Mouse (Mus musculus) heart, embryonic 16.5 days (tissue): ENCODE measurements around the gene Mbd3. TPM values are rescaled to one million over a fixed set of nuclear protein-coding genes. Genes with fewer than 3 reads are reported as not detected.

Experiments used
- ATAC-seq: fragments of 200-750 bp; cut with Nextera tagmentation; replicated peaks from 2 replicates; pipeline ENCODE4 v1.8.0; 2017; ENCODE audit warnings: moderate number of reproducible peaks; ENCODE audit not compliant: insufficient read depth, low FRiP score; ENCODE audit errors: extremely low read depth
- H3K27ac ChIP-seq: fragments of 300-500 bp; sonication (generic); 2 replicates; pipeline ENCODE4 v1.5.1; 2014; ENCODE audit warnings: mild to moderate bottlenecking, low read length, control low read depth, moderate library complexity
- H3K27me3 ChIP-seq: fragments of 300-500 bp; sonication (generic); 2 replicates; pipeline ENCODE4 v1.6.1; 2014; ENCODE audit warnings: low read length, mixed read lengths; ENCODE audit not compliant: control insufficient read depth, insufficient read depth
- H3K36me3 ChIP-seq: fragments of 300-500 bp; sonication (generic); 2 replicates; pipeline ENCODE4 v1.6.1; 2014; ENCODE audit not compliant: control insufficient read depth, insufficient read depth
- H3K4me1 ChIP-seq: fragments of 300-500 bp; sonication (generic); 2 replicates; pipeline ENCODE4 v1.6.1; 2014; ENCODE audit warnings: low read length, mixed read lengths; ENCODE audit not compliant: control insufficient read depth, insufficient read depth
- H3K4me2 ChIP-seq: fragments of 300-500 bp; sonication (generic); 2 replicates; pipeline ENCODE4 v1.6.1; 2014; ENCODE audit warnings: low read depth, mild to moderate bottlenecking, control low read depth, low read length
- H3K4me3 ChIP-seq: fragments of 300-500 bp; sonication (generic); 2 replicates; pipeline ENCODE4 v1.5.1; 2014; ENCODE audit warnings: mild to moderate bottlenecking, control low read depth, low read length
- H3K9ac ChIP-seq: fragments of 300-500 bp; sonication (generic); 2 replicates; pipeline ENCODE4 v1.6.1; 2014; ENCODE audit warnings: low read length, control low read depth
- H3K9me3 ChIP-seq: fragments of 300-500 bp; sonication (generic); replicated peaks from 2 replicates; pipeline ENCODE4 v1.6.1; 2016; ENCODE audit warnings: low read length; ENCODE audit not compliant: control insufficient read depth
- WGBS: fragments of 180-500 bp; shearing (Covaris S2); extraction: QIAGEN DNeasy Blood & Tissue Kit; methylation state at CpG from one replicate; pipeline ENCODE4 v1.1.7; 2014; 5-methylcytosine and 5-hydroxymethylcytosine counted together
- polyA plus RNA-seq: library from polyadenylated mRNA; unstranded; fragments of >200 nt; fragmentation: Nextera tagmentation; extraction: Ambion mirVana; gene quantifications from 2 replicates; pipeline ENCODE4 v1.2.1, GENCODE M21; 2015

Mbd3 gene
- polyA plus RNA-seq, 1 experiment from 2014 or later = 136 TPM

DNA sequence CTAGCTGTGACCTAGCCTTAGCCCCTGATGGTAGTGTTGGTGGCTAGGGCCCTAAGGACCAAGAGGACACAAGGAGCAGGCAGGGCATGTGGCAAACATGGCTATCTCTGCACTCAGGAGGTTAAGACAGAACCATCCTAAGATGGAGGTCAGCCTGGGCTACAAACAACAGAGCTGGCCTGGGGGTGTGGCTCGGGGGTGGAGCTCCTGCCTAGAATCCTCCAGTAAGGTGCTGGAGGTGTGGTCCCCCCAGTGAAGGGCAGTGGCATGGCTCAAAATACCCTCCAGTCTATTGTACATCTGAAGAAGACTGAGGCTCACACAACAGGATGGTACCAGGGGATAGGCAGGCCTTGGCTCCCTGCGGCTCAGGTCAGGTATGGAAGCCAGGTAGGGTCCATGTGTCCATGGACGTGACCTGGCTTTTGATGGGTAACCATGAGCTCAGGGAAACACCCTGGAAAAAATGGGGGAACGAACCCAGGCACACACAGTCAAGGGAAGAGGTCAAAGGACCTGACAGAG is 15.2 kb downstream of the Mbd3 start:
- ATAC-seq = no peak
- H3K27ac ChIP-seq = no peak overlapping the region
- H3K27me3 ChIP-seq = no peaks in the 10 kb centered on the region
- H3K4me1 ChIP-seq = peaks cover 22% of the 10 kb centered on the region
- H3K4me3 ChIP-seq = no peak overlapping the region
- 90% methylated on average over 4 of the region's 4 CpGs for WGBS
- H3K9me3 ChIP-seq = no peaks in the 10 kb centered on the region
- H3K9ac ChIP-seq = no peak overlapping the region
- no peak overlapping the region for H3K4me2 ChIP-seq
- H3K36me3 ChIP-seq = peaks cover 28% of the 10 kb centered on the region

DNA sequence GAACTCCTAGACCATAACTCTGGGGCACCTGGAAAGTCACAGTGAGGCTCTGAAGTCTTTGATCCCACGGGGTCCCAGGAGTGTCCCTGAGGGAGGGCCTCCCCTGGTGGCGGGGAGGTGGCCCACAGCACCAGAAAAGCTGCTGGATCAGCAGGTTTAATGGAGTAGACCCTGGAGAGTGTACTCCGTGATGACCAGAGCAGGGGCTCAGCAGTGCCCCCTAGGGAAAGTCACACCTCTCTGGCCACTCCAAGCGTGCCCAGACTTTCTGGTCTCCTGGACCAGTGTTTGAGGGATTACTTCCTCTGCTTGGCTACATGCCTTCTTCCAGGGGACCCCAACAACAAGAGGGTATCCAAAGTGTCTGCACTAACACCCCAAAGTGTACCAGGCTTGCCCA is 15.9 kb downstream of the Mbd3 start:
- H3K36me3 ChIP-seq = peaks cover 28% of the 10 kb centered on the region
- H3K4me3 ChIP-seq = no peak overlapping the region
- no peaks in the 10 kb centered on the region for H3K9me3 ChIP-seq
- no peak overlapping the region for H3K27ac ChIP-seq
- H3K4me2 ChIP-seq = no peak overlapping the region
- peaks cover 22% of the 10 kb centered on the region for H3K4me1 ChIP-seq
- no peaks in the 10 kb centered on the region for H3K27me3 ChIP-seq
- WGBS = 66% methylated on average over 4 of the region's 4 CpGs
- no peak for ATAC-seq
- no peak overlapping the region for H3K9ac ChIP-seq

DNA sequence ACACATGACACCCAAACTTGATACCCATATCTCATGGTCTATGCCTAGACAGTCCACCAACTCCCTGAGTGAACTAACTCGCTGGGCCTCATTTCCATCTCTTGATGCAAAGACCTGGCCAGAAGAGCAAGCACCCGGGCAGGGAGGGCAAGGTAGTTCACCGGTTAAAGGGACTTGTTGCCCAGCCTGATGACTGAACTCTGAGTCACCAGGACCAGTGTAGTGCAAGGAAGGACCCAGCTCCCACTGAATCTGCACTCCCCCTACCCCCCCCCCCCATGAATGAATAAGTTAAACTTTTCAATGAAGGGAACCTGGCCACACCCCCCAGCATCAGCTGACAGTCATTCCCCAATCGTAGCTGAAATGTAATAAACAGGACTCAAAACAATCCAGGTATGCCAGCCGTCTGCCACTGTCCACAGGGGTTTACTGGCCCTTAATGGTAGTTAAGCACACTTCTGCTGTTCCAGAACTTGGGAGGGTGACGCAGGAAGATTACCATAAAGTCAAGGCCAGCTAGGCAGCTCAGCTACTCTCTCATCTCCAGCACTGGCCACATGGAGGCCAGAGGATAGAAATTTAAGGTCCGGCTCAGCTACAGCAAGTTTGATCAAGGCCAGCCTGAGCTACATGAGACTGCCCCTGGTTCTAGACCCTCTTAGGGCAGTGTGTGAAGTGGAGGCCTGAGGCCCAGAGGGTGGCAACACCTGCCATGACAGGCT is 16.5 kb downstream of the Mbd3 start:
- Histone ChIP-seq H3K9ac (no peak overlapping the region), H3K27ac (no peak overlapping the region), H3K4me1 (peaks cover 17% of the 10 kb centered on the region), H3K27me3 (no peaks in the 10 kb centered on the region), H3K36me3 (peaks cover 28% of the 10 kb centered on the region), H3K9me3 (no peaks in the 10 kb centered on the region), H3K4me2 (no peak overlapping the region), H3K4me3 (no peak overlapping the region)
- no peak for ATAC-seq
- 84% methylated on average over 7 of the region's 7 CpGs for WGBS

DNA sequence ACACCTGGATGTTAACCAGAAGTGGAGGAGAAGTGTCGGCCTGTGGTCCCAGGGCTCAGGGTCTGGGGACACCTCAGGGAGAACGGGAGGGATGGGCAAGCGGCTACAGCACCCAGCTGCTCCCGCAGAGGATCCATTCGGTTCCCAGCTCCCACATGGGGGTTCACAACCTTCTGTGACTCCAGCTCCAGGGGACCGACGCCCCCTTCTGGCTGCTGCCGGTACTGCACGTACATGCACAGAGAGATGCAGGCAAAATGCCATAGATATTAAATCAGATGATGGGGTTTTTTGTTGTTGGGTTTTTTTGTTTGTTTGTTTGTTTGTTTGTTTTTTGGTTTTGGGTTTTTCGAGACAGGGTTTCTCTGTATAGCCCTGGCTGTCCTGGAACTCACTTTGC is 21.6 kb downstream of the Mbd3 start:
- WGBS = 45% methylated on average over 10 of the region's 10 CpGs
- no peaks in the 10 kb centered on the region for H3K4me1 ChIP-seq
- no peak overlapping the region for H3K9ac ChIP-seq
- no peak overlapping the region for H3K27ac ChIP-seq
- H3K36me3 ChIP-seq = peaks cover 19% of the 10 kb centered on the region
- no peak for ATAC-seq
- no peak overlapping the region for H3K4me2 ChIP-seq
- H3K4me3 ChIP-seq = no peak overlapping the region
- H3K27me3 ChIP-seq = no peaks in the 10 kb centered on the region
- H3K9me3 ChIP-seq = peaks cover 3% of the 10 kb centered on the region; the same call in 1 of the 2 replicates

DNA sequence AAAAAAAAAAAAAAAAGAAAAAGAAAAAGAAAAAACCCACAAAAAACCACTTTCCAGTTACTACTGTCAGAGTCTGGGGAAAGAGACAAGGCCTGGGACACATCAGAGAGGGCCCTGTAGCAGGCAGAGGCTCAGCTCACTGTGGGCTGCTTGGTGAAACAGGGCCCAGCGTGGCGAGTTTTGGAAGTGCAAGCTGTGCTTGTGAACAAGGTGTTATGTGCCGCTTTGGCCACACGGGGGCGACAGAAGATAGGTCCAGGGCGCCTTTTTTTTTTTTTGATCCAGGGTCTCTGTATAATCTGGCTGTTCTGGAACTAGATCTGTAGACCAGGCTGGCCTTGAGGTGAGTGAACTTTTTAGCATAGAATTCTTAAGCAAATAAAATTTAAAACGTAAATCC is 23.2 kb downstream of the Mbd3 start:
- no peak for ATAC-seq
- Histone ChIP-seq H3K9me3 (peaks cover 3% of the 10 kb centered on the region; the same call in 1 of the 2 replicates), H3K9ac (no peak overlapping the region), H3K36me3 (peaks cover 6% of the 10 kb centered on the region), H3K4me3 (no peak overlapping the region), H3K27me3 (no peaks in the 10 kb centered on the region), H3K27ac (no peak overlapping the region), H3K4me1 (no peaks in the 10 kb centered on the region), H3K4me2 (no peak overlapping the region)
- WGBS = 3% methylated on average over 7 of the region's 7 CpGs

DNA sequence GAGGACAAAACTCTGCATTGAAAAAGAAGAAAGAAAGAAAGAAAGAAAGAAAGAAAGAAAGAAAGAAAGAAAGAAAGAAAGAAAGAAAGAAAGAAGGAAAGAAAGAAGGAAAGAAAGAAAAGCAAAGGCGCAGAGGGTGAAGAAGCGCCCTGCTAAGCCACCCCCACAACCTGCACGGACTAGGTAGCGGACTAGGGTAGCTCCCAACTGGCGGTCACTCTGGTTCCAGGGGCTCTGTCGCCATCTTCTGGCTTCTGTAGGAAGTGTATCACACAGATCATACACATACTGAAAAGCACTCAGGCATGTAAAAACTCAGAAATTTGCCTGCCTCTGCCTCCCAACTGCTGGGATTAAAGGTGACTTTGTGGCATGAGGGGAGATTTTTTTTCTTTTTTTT is 25.3 kb downstream of the Mbd3 start:
- Histone ChIP-seq H3K9me3 (peaks cover 3% of the 10 kb centered on the region; the same call in 1 of the 2 replicates), H3K9ac (no peak overlapping the region), H3K4me2 (no peak overlapping the region), H3K36me3 (no peaks in the 10 kb centered on the region), H3K27me3 (no peaks in the 10 kb centered on the region), H3K4me3 (no peak overlapping the region), H3K4me1 (no peaks in the 10 kb centered on the region), H3K27ac (no peak overlapping the region)
- 21% methylated on average over 6 of the region's 6 CpGs for WGBS
- no peak for ATAC-seq

DNA sequence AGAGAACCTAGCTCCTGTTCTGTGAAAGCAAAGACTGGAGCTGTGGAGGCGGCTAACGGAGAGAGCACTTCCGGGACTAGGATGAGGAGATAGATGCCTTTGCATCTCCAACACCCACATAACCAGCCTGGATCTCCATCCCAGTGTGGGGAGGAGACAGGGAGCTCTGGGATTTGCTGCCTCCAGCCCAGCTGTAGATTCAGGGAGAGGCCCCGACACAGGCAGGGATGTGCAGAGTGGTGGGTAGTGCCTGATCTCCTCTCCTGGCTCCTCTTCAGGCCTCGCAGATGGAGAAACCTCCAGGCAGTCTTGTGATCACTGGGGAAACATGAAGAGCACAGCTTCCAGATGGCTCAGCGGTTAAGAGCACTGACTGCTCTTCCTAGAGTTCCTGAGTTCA is 26.6 kb downstream of the Mbd3 start:
- Histone ChIP-seq H3K9ac (no peak overlapping the region), H3K4me3 (no peak overlapping the region), H3K4me1 (no peaks in the 10 kb centered on the region), H3K4me2 (no peak overlapping the region), H3K27me3 (0 out of 2 replicates have a peak, but pooled peaks cover 3% of the 10 kb centered on the region), H3K36me3 (no peaks in the 10 kb centered on the region), H3K27ac (no peak overlapping the region), H3K9me3 (peaks cover 5% of the 10 kb centered on the region)
- ATAC-seq = no peak
- WGBS = 82% methylated on average over 6 of the region's 6 CpGs

DNA sequence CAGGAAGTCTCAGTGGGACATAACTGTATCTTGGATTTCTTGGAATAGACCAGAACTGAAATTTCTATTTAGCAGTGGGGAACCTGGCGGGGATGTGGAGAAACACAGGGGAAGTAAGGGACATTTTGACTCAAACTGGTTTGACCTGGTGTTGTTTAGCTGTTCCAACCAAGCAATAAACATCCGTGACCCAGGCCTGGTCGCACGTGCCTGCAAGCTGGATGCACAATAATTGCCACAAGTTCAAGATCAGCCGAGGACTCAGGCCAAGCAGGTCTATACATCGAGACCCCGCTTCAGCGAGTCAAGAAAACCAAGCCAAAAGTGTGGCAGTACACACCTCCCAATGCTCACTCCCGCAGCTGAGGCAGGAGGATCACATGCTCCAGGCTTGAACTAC is 27.4 kb downstream of the Mbd3 start:
- H3K4me1 ChIP-seq = no peaks in the 10 kb centered on the region
- H3K4me2 ChIP-seq = no peak overlapping the region
- no peak overlapping the region for H3K27ac ChIP-seq
- no peak; the same call in 1 of the 2 replicates for ATAC-seq
- WGBS = 53% methylated on average over 9 of the region's 9 CpGs
- H3K36me3 ChIP-seq = no peaks in the 10 kb centered on the region
- H3K4me3 ChIP-seq = no peak overlapping the region
- H3K9me3 ChIP-seq = peaks cover 5% of the 10 kb centered on the region
- H3K27me3 ChIP-seq = 0 out of 2 replicates have a peak, but pooled peaks cover 5% of the 10 kb centered on the region
- H3K9ac ChIP-seq = no peak overlapping the region

DNA sequence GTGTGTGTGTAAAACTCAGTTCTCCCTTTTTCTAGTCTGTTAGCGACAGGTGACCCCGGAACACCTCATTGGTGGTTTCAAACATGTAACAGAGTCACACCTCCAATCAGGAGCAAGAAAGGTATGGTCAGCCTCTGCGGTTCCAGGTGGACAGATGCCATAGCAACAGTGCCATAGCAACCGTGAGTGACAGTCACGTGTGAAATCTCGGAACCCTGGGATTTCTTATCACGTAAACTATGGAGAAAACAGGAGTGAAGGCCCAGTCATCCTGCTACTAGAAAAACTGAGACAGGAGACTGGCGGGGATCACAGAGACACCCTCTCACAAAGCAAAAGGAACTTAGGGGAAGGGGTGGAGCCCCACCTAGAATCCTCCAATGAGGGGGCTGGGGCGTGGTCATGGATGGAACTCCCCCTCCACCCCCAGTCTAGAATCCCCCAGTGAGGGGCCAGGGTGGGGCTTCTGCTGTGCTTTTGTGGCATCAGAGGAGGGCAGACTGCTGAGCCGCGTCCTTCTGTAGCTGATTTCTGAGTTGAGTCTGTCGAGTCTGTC is 27.9 kb downstream of the Mbd3 start:
- ATAC-seq = peak; percentile 67
- WGBS = 7% methylated on average over 12 of the region's 12 CpGs

More for the DNA sequence above, 27.9 kb downstream of the Mbd3 start:
- Histone ChIP-seq H3K27ac (no peak overlapping the region), H3K27me3 (0 out of 2 replicates have a peak, but pooled peaks cover 7% of the 10 kb centered on the region), H3K9ac (no peak overlapping the region), H3K4me1 (no peaks in the 10 kb centered on the region), H3K4me3 (peak overlapping the region; percentile 30), H3K9me3 (peaks cover 5% of the 10 kb centered on the region), H3K36me3 (no peaks in the 10 kb centered on the region), H3K4me2 (peak overlapping the region; percentile 30; the same call in 1 of the 2 replicates)
